Mouse (Mus musculus) left cerebral cortex, postnatal 10 days (tissue): ENCODE measurements around the gene Nr0b1. TPM values are rescaled to one million over a fixed set of nuclear protein-coding genes. Genes with fewer than 3 reads are reported as not detected.
A peak's percentile ranks its signal among the peaks of the same experiment; 100 is the strongest.

ENCODE experiments used
- DNase-seq, 2 experiments: peaks; one replicate each; pipeline ENCODE4 v3.0.0; 2021 to 2022; ENCODE audit warnings: low spot score in 2 of 2, mixed read lengths in 1 of 2; ENCODE audit errors: extremely low spot score in 1 of 2
- intact Hi-C: fragments of 180-260 bp; cut with DNase I; formaldehyde crosslinking; loops from one replicate; pipeline ENCODE4 v1.15.1; 2025
- total RNA-seq, 2 experiments: library from RNA; stranded (reverse); gene quantifications; 2 replicates each; pipeline ENCODE4 v1.2.3; 2021

The Nr0b1 gene
- under 1 TPM; 0.26 to 0.62 TPM for total RNA-seq

- intact Hi-C loops = no loop called here
- DNase-seq = peak in 1 of 2 experiments; percentile 15
These were observed at the start of gene Nr0b1 for GRCm38 (mm10) chrX:86191614-86192419. Nr0b1 (plus strand) TSS chrX:86191764.

- intact Hi-C loops = no loop called here
- no peak for DNase-seq
These were observed 4.3 kb upstream of the Nr0b1 start for GRCm38 (mm10) chrX:86187250-86187649.

GRCm38 (mm10) chrX:86192420-86192994 lies 943 bp downstream of the Nr0b1 start:
- intact Hi-C loops = no loop called here
- peak in 1 of 2 experiments; percentile 13 for DNase-seq

- intact Hi-C loops = no loop called here
- no peak for DNase-seq
These were observed 1.8 kb downstream of the Nr0b1 start for GRCm38 (mm10) chrX:86193386-86193785.

GRCm38 (mm10) chrX:86237246-86237645 lies 45.7 kb downstream of the Nr0b1 start:
- intact Hi-C loops = no loop called here
- DNase-seq = no peak

Other genes with a start within 250 kb of the Nr0b1 start
- gene Samt3, start 147.6 kb upstream of the Nr0b1 start, total RNA-seq = not detected
- gene Mageb4, start 113.3 kb downstream of the Nr0b1 start, total RNA-seq = not detected